Mouse (Mus musculus) midbrain, embryonic 14.5 days (tissue): ENCODE measurements around the gene Adgrg5. TPM values are rescaled to one million over a fixed set of nuclear protein-coding genes. Genes with fewer than 3 reads are reported as not detected.

Experiments used
- polyA plus RNA-seq: library from polyadenylated mRNA; unstranded; fragments of >200 nt; fragmentation: Nextera tagmentation; extraction: Ambion mirVana; gene quantifications from 2 replicates; pipeline ENCODE4 v1.2.1, GENCODE M21; 2014

Gene Adgrg5
- polyA plus RNA-seq, 1 experiment from 2014 or later, result 0.12 TPM

Other genes starting within 250 kb of the Adgrg5 start
- gene Pllp, start 227.4 kb upstream of the Adgrg5 start, polyA plus RNA-seq, result 0.82 and 1.3 TPM in 2 replicates
- gene Ccl22, start 178.1 kb upstream of the Adgrg5 start, polyA plus RNA-seq, result 0.67 TPM in 1 of 2 replicates, not detected in the other
- gene Cx3cl1, start 151.7 kb upstream of the Adgrg5 start, polyA plus RNA-seq, result 19.1 and 21.8 TPM in 2 replicates
- gene Ccl17, start 113.2 kb upstream of the Adgrg5 start, polyA plus RNA-seq, result 0.81 TPM in 1 of 2 replicates, not detected in the other
- 54.9 and 56.0 TPM in 2 replicates for gene Coq9, start 85.4 kb upstream of the Adgrg5 start, polyA plus RNA-seq
- gene Ciapin1, start 85.3 kb upstream of the Adgrg5 start, polyA plus RNA-seq, result 166 and 200 TPM in 2 replicates
- gene Polr2c, start 66.2 kb upstream of the Adgrg5 start, polyA plus RNA-seq, result 117 and 127 TPM in 2 replicates
- gene Dok4, start 47.4 kb upstream of the Adgrg5 start, polyA plus RNA-seq, result 65.0 and 77.9 TPM in 2 replicates
- 3.6 and 5.2 TPM in 2 replicates for gene Ccdc102a, start 5.6 kb upstream of the Adgrg5 start, polyA plus RNA-seq
- 112 and 165 TPM in 2 replicates for gene Adgrg1, start 51.1 kb downstream of the Adgrg5 start, polyA plus RNA-seq
- 0.24 and 1.3 TPM in 2 replicates for gene Adgrg3, start 94.0 kb downstream of the Adgrg5 start, polyA plus RNA-seq
- 1.2 TPM in 2 replicates for gene Drc7, start 131.4 kb downstream of the Adgrg5 start, polyA plus RNA-seq
- 42.4 and 46.1 TPM in 2 replicates for gene Katnb1, start 157.5 kb downstream of the Adgrg5 start, polyA plus RNA-seq